Mouse (Mus musculus) forebrain, embryonic 15.5 days (tissue): ENCODE results near the gene Tmem231. TPM values are rescaled to one million over a fixed set of nuclear protein-coding genes. Genes with fewer than 3 reads are reported as not detected.

Experiments used
- ATAC-seq: fragments of 200-750 bp; cut with Nextera tagmentation; replicated peaks from 2 replicates; pipeline ENCODE4 v1.8.0; 2017; ENCODE audit warnings: mild to moderate bottlenecking, moderate TSS enrichment, moderate library complexity
- H3K27ac ChIP-seq: fragments of 300-500 bp; sonication (generic); replicated peaks from 2 replicates; pipeline ENCODE4 v1.5.1; 2015; ENCODE audit warnings: mild to moderate bottlenecking, inconsistent platforms
- H3K27me3 ChIP-seq: fragments of 300-500 bp; sonication (generic); 2 replicates; pipeline ENCODE4 v1.6.1; 2015; ENCODE audit warnings: inconsistent platforms
- H3K36me3 ChIP-seq: fragments of 300-500 bp; sonication (generic); 2 replicates; pipeline ENCODE4 v1.6.1; 2015; ENCODE audit warnings: mild to moderate bottlenecking, inconsistent platforms
- H3K4me1 ChIP-seq: fragments of 300-500 bp; sonication (generic); 2 replicates; pipeline ENCODE4 v1.6.1; 2015; ENCODE audit warnings: inconsistent platforms
- H3K4me2 ChIP-seq: fragments of 300-500 bp; sonication (generic); replicated peaks from 2 replicates; pipeline ENCODE4 v1.6.1; 2015; ENCODE audit warnings: mild to moderate bottlenecking, inconsistent platforms
- H3K4me3 ChIP-seq: fragments of 300-500 bp; sonication (generic); 2 replicates; pipeline ENCODE4 v1.5.1; 2015; ENCODE audit warnings: mild to moderate bottlenecking, inconsistent platforms
- H3K9ac ChIP-seq: fragments of 300-500 bp; sonication (generic); replicated peaks from 2 replicates; pipeline ENCODE4 v1.6.1; 2015; ENCODE audit warnings: mild to moderate bottlenecking, inconsistent platforms
- H3K9me3 ChIP-seq: fragments of 300-500 bp; sonication (generic); 2 replicates; pipeline ENCODE4 v1.6.1; 2016; ENCODE audit warnings: inconsistent platforms
- WGBS: fragments of 180-500 bp; shearing (Covaris S2); methylation state at CpG from one replicate; pipeline ENCODE4 v1.1.7; 2015; ENCODE audit warnings: mixed read lengths; 5-methylcytosine and 5-hydroxymethylcytosine counted together
- polyA plus RNA-seq: library from polyadenylated mRNA; unstranded; fragments of >200 nt; fragmentation: Nextera tagmentation; extraction: Ambion mirVana; gene quantifications from 2 replicates; pipeline ENCODE4 v1.2.1, GENCODE M21; 2015

Tmem231 gene
- polyA plus RNA-seq, 1 experiment from 2014 or later = 16.6 TPM

DNA sequence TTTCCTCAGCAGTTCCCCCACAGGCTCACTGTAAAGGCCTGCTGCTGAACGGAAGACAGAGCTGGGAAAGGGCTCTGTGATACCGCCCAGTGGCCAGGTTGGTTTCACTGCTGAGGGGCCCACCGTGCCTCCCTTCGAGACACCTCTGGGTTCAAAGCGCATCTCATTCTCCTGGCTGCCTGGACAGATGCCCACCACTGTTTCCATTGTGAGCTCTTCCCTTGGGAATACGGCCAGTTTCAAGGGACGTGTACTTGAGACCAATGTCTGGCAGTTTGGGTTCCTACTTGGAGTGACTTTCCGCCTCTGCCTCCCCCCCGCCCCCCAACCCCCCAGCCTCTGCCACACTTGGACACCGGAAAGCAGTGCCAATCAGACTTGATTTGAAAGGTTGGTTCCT, 29.4 kb upstream of the Tmem231 start:
- Histone ChIP-seq H3K4me1 (no peaks in the 10 kb centered on the region), H3K27ac (no peak overlapping the region), H3K4me2 (no peak overlapping the region), H3K4me3 (no peak overlapping the region), H3K9me3 (no peaks in the 10 kb centered on the region), H3K9ac (no peak overlapping the region), H3K36me3 (no peaks in the 10 kb centered on the region), H3K27me3 (no peaks in the 10 kb centered on the region)
- 66% methylated on average over 10 of the region's 10 CpGs for WGBS
- ATAC-seq = no peak

GRCm38 (mm10) chr8:111962589-111962988, 28.9 kb upstream of the Tmem231 start:
- H3K27ac ChIP-seq = no peak overlapping the region
- no peak overlapping the region for H3K4me3 ChIP-seq
- H3K36me3 ChIP-seq = peaks cover 1% of the 10 kb centered on the region
- ATAC-seq = no peak
- WGBS = 58% methylated on average over 1 of the region's 1 CpGs
- H3K4me1 ChIP-seq = no peaks in the 10 kb centered on the region
- no peak overlapping the region for H3K4me2 ChIP-seq
- no peaks in the 10 kb centered on the region for H3K27me3 ChIP-seq
- H3K9ac ChIP-seq = no peak overlapping the region
- no peaks in the 10 kb centered on the region for H3K9me3 ChIP-seq

GRCm38 (mm10) chr8:111961330-111961729, 27.6 kb upstream of the Tmem231 start:
- Histone ChIP-seq H3K27ac (no peak overlapping the region), H3K4me1 (no peaks in the 10 kb centered on the region), H3K9me3 (no peaks in the 10 kb centered on the region), H3K4me3 (no peak overlapping the region), H3K36me3 (peaks cover 14% of the 10 kb centered on the region), H3K4me2 (no peak overlapping the region), H3K27me3 (no peaks in the 10 kb centered on the region), H3K9ac (no peak overlapping the region)
- 70% methylated on average over 3 of the region's 3 CpGs for WGBS
- ATAC-seq = no peak

- Histone ChIP-seq H3K36me3 (peaks cover 15% of the 10 kb centered on the region), H3K4me1 (no peaks in the 10 kb centered on the region), H3K27me3 (no peaks in the 10 kb centered on the region), H3K9me3 (no peaks in the 10 kb centered on the region), H3K27ac (no peak overlapping the region), H3K4me3 (no peak overlapping the region), H3K4me2 (no peak overlapping the region), H3K9ac (no peak overlapping the region)
- no peak for ATAC-seq
- 74% methylated on average over 15 of the region's 15 CpGs for WGBS
These were observed 27.1 kb upstream of the Tmem231 start for GRCm38 (mm10) chr8:111960591-111961321.

DNA sequence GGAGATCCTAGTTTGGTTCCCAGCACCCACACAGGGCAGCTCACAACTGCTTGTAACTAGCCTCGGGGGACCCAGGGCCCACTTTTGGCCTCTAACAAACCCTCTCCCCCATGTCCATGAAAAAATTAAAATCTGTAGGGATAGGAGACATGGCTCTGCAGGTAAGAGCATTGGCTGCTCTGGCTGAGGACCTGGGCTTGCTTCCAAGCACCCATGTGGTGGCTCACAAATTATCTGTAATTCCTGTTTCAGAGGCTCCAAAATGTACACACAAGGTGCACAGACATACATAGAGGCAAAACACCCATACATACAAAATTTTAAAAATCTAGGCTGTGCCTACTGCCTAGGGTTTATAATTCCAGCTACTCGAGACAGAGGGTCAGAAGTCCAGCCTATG, 23.6 kb upstream of the Tmem231 start:
- peaks cover 44% of the 10 kb centered on the region for H3K36me3 ChIP-seq

GRCm38 (mm10) chr8:111955879-111956278, 22.2 kb upstream of the Tmem231 start:
- Histone ChIP-seq H3K4me2 (no peak overlapping the region), H3K27me3 (no peaks in the 10 kb centered on the region), H3K4me1 (no peaks in the 10 kb centered on the region), H3K36me3 (peaks cover 49% of the 10 kb centered on the region), H3K9ac (no peak overlapping the region), H3K9me3 (no peaks in the 10 kb centered on the region), H3K27ac (no peak overlapping the region), H3K4me3 (no peak overlapping the region)
- 94% methylated on average over 5 of the region's 5 CpGs for WGBS
- no peak for ATAC-seq

More for the DNA sequence above, 23.6 kb upstream of the Tmem231 start:
- Histone ChIP-seq H3K4me1 (no peaks in the 10 kb centered on the region), H3K27ac (no peak overlapping the region), H3K9me3 (no peaks in the 10 kb centered on the region), H3K27me3 (no peaks in the 10 kb centered on the region), H3K9ac (no peak overlapping the region), H3K4me3 (no peak overlapping the region), H3K4me2 (no peak overlapping the region)
- WGBS = 94% methylated on average over 2 of the region's 2 CpGs
- no peak for ATAC-seq

- peaks cover 50% of the 10 kb centered on the region for H3K36me3 ChIP-seq
- H3K4me2 ChIP-seq = no peak overlapping the region
- whole genome bisulfite sequencing = 94% methylated on average over 4 of the region's 4 CpGs
- ATAC-seq = no peak
- H3K9ac ChIP-seq = no peak overlapping the region
- H3K27ac ChIP-seq = no peak overlapping the region
- H3K9me3 ChIP-seq = no peaks in the 10 kb centered on the region
- H3K4me3 ChIP-seq = no peak overlapping the region
- H3K4me1 ChIP-seq = no peaks in the 10 kb centered on the region
- H3K27me3 ChIP-seq = no peaks in the 10 kb centered on the region
These were observed 21.3 kb upstream of the Tmem231 start for GRCm38 (mm10) chr8:111954844-111955594.

GRCm38 (mm10) chr8:111951936-111952335, 18.3 kb upstream of the Tmem231 start:
- no peaks in the 10 kb centered on the region for H3K9me3 ChIP-seq
- 95% methylated on average over 5 of the region's 5 CpGs for WGBS
- H3K27me3 ChIP-seq = no peaks in the 10 kb centered on the region
- H3K4me2 ChIP-seq = no peak overlapping the region
- ATAC-seq = no peak
- H3K9ac ChIP-seq = no peak overlapping the region
- H3K27ac ChIP-seq = no peak overlapping the region
- H3K4me1 ChIP-seq = no peaks in the 10 kb centered on the region
- peaks cover 63% of the 10 kb centered on the region for H3K36me3 ChIP-seq
- H3K4me3 ChIP-seq = no peak overlapping the region

DNA sequence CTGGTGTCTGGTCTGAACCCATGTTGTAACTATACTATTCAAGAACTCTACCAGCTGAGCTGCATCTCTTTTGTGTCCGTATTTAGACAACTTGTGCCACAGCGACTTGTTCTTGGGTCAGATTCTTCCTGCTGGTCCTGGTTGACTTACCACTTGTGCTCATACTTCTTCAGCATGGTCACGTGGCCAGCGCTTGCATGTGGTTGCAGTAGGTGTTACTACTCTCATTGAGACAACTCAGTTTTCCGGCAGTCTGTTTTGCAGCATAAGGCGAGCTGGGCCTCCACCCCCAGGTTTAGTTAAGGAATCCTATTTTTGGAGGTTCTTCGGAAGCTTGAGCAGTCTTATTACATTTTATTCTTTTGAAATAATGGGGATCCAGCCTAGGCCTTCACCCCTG, 17.6 kb upstream of the Tmem231 start:
- Histone ChIP-seq H3K9me3 (no peaks in the 10 kb centered on the region), H3K27me3 (no peaks in the 10 kb centered on the region), H3K4me2 (no peak overlapping the region), H3K9ac (no peak overlapping the region), H3K4me3 (no peak overlapping the region), H3K27ac (no peak overlapping the region), H3K36me3 (peaks cover 59% of the 10 kb centered on the region), H3K4me1 (no peaks in the 10 kb centered on the region)
- no peak for ATAC-seq
- WGBS = 96% methylated on average over 7 of the region's 7 CpGs

DNA sequence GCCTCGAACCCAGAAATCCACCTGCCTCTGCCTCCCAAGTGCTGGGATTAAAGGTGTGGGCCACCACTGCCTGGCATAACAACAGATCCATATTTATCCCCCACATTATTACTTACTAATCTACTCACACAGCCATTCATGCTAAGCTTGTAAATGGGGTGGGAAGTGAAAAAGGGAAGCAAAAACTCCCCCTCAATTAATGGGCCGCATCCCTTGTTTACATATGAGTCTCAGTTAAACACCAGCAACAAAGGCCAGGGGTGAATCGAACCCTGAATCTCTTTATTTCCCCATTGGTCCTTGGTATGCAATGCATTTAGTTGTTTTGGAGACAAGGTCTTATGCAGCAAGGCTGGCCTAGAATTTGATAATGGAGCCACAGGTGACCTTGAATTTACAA, 17.2 kb upstream of the Tmem231 start:
- Histone ChIP-seq H3K4me1 (no peaks in the 10 kb centered on the region), H3K27me3 (no peaks in the 10 kb centered on the region), H3K36me3 (peaks cover 62% of the 10 kb centered on the region), H3K4me3 (no peak overlapping the region), H3K9ac (no peak overlapping the region), H3K27ac (no peak overlapping the region), H3K9me3 (no peaks in the 10 kb centered on the region), H3K4me2 (no peak overlapping the region)
- WGBS = 86% methylated on average over 3 of the region's 3 CpGs
- no peak for ATAC-seq

DNA sequence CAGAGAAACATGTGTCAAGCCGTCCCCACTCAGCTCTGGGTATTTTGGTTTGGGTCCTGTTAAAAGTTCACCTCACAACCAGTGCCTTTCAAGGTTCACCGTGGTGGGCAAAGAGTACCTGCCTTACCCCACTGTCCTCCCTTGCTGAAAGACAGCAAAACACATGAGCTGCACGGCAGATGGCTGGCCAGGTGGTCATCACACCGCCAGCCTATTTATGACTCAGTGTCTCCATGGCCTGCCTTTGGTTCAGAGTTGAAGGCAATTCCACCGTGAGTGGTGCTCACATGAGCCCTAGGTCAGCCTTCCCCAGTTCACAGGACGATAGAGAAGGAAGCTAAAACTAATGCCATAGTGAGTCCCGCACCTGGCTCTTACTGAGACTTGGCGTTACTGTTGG, 14.3 kb upstream of the Tmem231 start:
- no peak overlapping the region for H3K4me2 ChIP-seq
- H3K9ac ChIP-seq = no peak overlapping the region
- no peak overlapping the region for H3K27ac ChIP-seq
- H3K9me3 ChIP-seq = no peaks in the 10 kb centered on the region
- H3K27me3 ChIP-seq = no peaks in the 10 kb centered on the region
- no peak overlapping the region for H3K4me3 ChIP-seq
- peaks cover 63% of the 10 kb centered on the region for H3K36me3 ChIP-seq
- no peaks in the 10 kb centered on the region for H3K4me1 ChIP-seq
- WGBS = 91% methylated on average over 8 of the region's 8 CpGs
- ATAC-seq = no peak

GRCm38 (mm10) chr8:111947144-111947543, 13.5 kb upstream of the Tmem231 start:
- no peak for ATAC-seq
- peaks cover 2% of the 10 kb centered on the region for H3K4me1 ChIP-seq
- 95% methylated on average over 2 of the region's 2 CpGs for WGBS
- no peak overlapping the region for H3K4me3 ChIP-seq
- no peaks in the 10 kb centered on the region for H3K27me3 ChIP-seq
- H3K9ac ChIP-seq = no peak overlapping the region
- peaks cover 64% of the 10 kb centered on the region for H3K36me3 ChIP-seq
- H3K9me3 ChIP-seq = no peaks in the 10 kb centered on the region
- no peak overlapping the region for H3K4me2 ChIP-seq
- no peak overlapping the region for H3K27ac ChIP-seq
